Mouse (Mus musculus): ENCODE data around the gene Frmd5.
A peak's percentile ranks its signal among the peaks of the same experiment; 100 is the strongest.

The Frmd5 gene

DNA sequence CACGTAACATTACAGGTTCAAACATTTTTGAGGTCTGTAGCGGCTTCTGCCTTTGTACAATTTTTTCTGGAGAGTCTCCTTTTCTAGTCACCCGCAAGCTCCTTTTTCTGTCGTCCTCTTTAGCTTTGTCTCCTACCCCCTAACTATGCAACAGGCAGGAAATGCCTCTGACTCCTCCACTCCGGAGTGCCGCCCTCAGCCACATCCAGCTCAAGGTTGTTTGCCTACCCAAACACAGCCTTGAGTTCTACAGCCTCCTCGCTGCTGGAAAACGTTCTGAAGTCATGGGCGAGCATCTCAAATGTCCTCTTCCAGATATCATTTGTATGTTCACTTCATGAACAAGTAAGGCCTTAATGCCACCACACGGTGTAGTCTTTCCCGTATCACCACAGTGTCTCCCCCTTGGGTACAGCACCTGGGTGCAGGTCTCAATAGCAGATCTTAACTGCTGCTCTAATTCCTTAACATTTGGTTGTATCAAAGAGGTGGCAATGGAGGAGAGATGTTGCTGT is 45.5 kb downstream of the Frmd5 start:
- no peak for DNase-seq

DNA sequence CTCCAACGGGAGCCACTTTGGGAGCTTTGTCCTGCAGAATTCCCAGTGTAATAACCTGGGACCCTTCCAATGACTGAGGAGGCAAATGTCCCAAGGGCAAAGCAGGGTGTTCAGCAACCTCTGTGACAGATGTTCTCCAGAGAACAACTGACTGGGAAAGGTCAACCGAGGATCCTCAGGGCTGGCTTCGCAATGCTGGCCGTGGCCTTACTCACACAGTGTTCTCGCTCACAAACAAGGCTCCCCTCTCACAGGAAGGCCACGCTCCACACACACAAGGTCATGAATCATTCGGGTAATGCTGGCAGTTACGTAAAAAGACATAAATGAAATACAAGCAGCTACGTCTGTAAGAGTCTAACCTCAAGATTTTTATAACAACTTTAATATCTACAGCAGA is 46.2 kb downstream of the Frmd5 start:
- no peak for DNase-seq

DNA sequence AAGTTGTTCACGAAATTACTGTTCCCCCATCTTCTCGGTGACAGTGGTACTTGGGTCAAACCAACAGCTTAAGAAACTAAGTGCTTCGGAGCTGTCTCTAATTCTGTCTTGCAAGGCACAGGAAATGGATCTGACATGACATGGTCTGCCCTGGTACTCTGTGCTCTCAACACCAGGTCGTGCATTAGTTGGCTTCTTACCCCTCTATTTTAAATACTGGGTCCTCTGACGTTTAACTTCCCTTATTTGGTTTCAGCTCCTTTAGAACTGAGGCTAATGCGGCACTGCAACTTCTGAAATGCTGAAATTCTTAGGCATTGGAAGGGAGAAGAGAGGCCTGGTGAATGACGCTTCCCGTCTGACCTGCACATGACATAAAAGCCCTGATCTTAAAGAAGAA is 48.6 kb downstream of the Frmd5 start:
- no peak for DNase-seq

DNA sequence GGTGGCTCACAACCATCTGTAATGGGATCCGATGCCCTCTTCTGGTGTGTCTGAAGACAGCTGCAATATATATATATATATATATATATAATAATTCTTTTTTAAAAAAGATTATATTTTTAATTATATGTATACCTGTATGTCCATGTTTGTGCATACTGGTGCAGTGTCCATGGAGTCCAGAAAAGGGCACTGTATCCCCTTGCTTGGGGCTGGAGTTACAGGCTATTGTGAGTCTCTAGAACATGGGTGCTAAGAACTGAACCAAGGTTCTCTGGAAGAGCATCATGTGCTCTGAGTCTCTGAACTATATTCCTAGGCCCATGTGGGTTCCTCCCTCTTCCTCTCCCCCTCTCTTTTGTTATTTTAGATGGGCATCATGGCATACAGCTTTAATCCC is 50.6 kb downstream of the Frmd5 start:
- DNase-seq, result no peak

DNA sequence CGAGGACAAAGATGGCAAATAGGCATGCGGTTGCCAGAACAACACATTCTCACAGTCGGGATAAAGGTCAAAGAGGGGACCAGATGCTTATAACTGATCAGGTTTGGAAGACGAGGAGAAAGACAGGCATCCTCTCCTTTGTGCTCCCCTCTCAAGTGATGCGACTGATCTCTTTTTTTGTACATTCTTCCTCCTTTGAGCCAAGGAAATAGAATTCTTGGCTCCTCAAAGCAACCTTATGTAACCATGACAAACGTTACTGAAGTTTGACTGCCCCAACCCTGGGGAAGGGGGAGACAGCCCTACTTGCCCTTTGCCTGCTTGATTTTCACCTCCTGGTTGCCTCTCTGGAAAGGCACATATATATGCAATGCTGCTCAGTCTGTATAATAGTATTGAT is 51.8 kb downstream of the Frmd5 start:
- peak; percentile 12 for DNase-seq

DNA sequence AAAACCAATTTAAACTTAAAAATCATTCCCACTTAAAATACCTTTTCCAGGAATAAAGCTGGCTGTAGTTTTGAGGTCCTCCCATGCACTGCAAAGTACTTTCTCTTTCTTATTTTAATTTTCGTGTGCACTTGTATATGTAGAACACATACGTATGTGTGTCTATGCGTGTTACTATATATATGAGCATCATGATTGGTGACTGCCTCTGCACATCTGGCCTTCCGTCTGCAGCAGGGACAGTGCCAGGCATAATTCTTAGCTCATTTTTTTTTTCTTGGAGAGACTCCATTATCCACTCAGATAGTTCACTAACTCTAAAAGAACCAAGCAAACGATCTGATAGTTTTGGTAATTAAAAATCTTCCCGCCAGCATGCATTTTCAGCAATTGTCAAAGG is 56.8 kb downstream of the Frmd5 start:
- DNase-seq, result no peak

DNA sequence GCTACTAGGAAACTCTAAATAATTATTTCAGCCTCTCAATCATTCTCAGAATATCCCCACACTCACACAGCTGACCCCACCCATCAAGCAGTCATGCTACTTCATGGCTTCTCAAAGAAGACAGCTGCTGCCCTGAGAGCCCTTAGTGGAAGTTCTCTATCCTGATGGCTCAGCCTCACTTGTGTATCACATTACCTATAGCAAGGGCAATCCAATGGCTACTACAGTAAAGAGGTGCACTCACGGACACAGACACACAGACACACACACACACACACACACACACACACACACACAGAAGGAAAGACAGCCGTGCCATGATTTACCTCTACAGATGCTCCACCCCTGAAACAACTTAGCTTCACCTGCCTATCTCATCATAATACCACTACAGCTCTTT is 65.7 kb downstream of the Frmd5 start:
- DNase-seq, result no peak

DNA sequence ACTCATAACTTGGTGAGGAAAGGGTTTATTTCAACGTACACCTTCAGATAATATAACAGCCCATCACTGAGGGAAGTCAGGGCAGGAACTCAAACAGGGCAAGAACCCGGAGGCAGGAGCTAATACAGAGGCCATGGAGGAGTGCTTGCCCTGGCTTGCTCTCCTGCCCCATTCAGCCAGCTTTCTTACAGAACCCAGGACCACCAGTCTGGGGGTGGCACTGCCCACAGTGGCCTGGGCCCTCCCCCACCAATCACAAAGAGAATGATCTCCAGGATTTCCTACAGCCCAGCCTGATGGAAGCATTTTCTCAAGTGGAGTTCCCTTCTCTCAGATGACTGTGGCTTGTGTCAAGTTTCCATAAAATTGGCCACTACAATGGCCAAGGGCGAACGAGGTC is 67.5 kb downstream of the Frmd5 start:
- no peak for DNase-seq

DNA sequence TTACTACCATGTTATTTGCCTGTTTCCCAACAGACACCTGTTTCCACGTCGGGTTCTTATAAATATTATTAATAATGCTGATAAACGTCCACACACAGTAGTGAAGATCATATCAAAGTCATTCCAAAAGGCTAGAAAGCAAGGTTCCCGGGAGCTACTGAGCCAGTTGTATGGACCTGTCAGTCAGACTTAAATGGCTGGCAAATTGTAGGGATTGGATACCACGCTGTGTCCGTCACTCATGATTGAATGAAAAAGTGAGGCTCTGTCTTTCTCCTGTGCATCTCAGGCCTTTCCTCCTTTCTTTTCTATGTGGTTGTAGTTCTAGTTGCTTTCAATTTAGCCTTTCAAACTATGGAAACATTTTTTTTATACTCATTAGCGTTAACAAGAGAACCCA is 73.5 kb downstream of the Frmd5 start:
- DNase-seq, result no peak

DNA sequence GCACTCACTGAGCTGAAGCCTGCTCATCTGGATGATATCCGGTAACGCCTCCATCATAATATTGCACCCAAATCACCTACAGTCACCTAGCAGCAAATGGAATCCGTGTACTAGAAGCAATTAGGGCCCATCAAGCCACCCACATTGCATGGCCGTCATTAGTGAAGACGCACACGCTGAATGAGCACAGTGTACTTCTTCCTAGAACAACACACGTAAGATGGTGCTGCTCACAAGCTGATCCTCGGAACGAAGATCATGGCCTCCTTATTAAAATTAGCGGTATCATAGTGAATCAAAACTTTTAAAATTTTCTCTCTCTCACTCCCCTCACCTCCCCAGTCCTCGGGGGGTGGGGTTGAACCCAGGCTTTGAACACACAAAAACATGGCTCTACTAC is 76.4 kb downstream of the Frmd5 start:
- DNase-seq, result no peak

DNA sequence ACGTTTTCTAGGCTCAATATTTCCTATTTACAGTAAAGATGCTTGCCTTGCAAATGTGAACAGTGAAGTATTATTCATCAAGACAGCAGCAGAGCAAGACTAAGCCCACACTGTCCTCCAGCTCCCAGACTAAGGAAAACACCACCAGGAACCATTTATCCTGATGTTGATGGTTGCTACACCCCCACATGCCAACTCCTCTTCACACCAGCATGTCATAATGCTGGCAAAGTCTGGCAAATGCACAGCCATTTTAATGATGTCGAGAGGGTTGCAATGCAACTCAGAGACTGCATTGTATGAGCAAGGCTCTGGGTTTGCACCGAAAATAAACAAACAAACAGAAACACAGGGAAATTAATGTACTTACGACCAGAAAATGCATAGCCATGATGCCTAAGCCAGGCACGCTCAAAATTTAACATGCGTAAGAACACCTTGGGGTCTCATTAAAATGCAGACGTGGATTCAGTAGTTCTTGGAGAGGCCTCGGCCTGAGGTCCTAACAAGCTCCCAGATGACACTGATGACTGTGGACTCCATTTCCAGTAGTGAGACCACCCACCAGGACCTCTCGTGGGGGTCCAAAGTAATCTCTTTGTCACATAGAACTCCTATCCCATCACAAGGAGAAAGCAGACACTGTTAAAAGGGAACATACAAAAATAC is 77.8 kb downstream of the Frmd5 start:
- no peak for DNase-seq

DNA sequence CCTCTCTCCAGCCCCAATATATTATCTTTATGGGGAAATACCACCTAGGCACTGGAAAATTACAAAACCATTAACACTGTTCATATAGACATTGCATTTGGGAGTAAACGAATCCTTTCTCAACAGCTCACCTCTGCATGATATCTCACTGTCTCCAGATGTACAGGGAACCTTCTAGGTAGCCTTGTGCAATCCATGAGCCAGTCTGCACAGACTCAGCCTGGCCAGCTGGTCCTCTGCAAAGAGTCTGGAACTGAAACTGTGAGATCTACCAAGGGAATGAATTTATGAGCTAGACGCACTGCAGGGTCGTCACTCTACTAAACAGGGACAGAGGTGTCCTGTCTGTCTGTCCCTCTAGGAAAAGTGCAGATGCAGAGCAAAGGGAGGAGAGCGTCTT is 82.0 kb downstream of the Frmd5 start:
- no peak for DNase-seq

DNA sequence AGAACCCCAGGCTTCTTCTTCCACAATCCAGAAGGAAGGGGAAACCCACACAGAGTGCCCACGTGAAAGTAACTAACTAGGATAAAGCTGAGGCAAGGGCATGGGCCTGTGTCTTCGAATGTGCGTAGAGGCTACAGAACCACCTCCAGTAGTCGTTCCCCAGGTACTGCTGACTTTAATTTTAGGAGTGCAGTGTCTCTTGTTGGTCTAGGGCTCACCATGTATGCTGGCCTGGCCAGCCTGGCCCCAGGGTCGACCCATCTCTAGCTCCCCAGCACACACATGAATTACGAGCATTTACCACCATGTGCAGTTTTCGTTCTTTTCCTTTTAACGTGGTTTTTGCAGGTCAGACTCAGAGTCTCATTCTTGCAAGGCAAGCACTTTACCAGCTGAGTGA is 83.1 kb downstream of the Frmd5 start:
- DNase-seq, result no peak

DNA sequence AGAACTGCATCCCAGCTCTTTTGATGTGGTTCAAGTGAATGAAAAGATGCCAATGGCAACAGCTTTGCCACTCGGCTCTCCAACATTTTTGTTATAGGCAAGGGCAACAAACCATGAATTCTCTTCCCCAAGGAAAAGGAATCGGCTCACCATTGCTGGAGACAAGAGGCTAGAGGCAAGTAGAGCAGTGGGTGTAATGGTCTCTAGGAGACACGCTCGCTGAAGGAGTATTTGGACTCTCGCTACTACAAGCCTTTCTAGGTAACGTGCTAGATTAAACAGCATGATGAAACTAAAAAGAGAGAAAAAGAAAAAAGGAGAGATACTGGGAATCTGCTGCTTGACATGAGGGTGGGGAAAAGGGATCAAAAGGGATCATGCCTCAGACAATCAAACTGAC is 87.9 kb downstream of the Frmd5 start:
- no peak for DNase-seq

DNA sequence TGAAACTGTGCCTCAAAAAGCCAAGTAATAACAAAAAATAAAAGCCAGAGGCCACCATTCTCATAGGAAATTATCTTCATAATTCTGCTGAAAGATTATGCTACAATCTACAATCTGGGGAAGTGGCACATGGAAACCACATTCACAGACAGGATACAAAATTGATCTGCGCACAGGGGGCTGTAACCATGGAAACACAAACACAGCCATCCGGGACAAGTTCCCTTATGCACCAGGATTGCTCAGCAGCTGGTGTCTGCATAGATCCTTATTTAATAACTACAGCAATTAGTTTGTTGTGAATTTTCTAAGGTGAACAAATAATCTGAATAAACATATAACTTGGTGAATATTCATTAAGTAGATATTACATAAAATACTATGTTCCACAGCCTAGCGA is 89.8 kb downstream of the Frmd5 start:
- DNase-seq, result no peak

DNA sequence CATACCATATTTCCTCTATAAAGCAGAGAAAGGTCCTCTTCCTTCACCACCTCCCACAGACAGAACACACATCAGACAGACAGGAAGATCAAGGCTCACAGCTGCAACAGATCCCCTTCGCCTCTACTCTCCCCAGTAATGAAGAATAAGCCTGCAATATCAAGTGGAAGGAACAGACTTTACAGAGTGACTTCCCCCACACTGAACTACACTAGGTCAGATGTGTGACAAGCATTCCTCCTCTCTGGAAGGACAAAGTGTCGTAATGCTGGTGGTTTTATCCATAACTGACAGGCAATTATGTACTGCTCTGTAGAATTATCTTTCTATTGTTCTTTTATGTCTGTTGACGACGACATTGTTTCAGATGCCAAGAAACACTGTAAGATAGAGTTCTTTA is 93.3 kb downstream of the Frmd5 start:
- no peak for DNase-seq

DNA sequence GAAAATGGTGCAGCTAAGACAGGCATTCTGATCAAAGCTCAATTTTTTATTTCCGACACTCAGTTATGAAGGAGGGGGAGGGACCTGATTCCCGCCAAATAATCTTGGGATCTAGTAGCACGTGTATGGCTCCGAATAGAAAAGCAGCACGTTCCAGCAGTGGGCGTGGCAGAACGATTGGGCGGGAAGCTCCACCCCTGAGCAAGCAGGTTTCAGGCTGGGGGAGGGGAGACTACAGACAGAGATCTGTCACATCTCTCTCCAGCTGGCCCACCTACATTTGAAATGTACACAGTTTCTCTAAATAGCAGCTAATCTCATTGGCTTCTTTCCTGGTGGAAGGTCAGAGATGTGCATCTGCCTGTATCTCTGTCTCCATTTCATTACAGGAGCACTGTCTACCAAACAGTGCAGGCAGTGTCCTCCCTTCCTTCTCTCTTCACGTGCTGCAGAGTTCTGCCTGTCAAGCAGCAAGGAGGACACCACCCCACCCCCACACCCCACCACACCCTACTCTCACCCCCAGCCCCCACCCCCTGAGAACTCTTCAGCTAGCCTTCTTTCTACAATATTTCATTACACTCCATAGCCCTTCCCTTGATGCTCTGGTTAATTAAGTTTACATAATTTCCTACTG is 95.0 kb downstream of the Frmd5 start:
- peak; percentile 27 for DNase-seq

DNA sequence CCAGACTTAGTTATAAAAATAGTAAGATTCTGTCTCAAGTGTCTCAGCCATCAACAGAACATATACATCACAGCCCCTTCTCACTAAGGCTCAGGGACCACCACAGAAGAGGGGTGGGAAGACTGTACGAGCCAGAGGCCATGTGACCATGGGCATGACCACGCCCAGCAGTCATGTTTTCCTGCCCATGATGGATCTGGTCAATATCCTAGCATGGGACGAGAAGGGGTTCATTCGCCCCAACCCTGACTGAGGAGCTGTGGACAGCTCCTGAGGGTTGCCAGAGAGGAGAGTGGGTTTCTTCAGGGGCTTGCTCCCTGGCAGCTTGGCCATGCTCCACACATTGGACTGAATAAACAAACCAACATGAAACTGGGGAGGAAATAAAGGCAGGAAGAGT is 97.8 kb downstream of the Frmd5 start:
- DNase-seq, result no peak

DNA sequence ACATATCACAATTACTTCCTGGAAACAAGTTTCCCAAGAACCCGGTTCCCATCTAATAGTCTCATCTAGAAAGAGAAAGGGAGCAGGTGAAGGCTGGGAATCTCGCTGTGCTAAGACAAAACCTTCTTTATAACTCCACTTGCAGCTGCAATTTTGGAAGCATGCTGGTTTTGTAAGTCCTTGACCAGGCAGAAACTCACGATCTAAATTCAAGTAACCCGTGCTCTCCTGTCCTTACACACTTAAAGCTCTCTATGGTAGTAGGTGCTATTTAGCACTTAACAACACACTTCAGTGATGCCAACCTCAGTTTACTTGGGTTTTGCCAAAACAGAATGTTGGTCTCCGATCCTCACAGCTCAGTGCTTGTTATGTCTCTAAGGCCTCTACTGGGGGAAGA is 99.4 kb downstream of the Frmd5 start:
- no peak for DNase-seq

DNA sequence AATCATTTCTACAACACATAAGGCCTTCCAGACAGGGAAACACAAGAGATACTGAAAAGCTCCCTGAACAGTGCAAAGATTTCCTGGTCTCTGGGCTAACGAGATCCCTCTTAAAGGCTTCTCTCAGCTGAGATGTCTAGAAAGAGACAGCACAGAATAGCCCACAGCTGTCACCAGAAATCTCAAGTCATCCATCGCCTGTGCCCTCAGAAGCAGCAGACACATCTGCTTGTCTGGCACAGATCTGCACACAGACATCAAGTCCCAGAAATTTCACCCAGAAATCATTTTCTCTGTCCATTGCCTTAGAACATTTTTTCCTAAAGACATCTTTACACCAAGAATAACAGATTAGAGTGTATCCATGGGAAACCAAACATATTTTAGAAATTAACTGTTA is 101.1 kb downstream of the Frmd5 start:
- no peak for DNase-seq

DNA sequence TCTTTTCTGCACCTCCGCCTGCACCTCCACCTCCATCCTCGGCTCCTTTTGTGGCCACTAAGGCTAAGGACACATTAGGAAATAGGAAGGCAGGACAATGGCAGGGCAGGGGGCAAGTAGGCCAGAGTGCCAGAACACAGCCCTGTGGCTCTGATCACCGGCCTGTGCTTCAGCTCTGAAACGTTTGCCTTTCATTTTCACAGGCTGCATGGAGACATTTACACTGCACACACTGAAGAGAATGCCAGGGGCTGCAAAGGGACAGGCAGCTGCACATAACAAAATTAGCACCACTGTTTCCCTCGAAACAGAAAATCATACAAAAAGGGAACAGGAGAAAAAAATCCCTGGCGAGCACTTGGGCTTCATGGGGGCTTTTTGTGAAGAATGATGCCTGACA is 107.6 kb downstream of the Frmd5 start:
- no peak for DNase-seq

DNA sequence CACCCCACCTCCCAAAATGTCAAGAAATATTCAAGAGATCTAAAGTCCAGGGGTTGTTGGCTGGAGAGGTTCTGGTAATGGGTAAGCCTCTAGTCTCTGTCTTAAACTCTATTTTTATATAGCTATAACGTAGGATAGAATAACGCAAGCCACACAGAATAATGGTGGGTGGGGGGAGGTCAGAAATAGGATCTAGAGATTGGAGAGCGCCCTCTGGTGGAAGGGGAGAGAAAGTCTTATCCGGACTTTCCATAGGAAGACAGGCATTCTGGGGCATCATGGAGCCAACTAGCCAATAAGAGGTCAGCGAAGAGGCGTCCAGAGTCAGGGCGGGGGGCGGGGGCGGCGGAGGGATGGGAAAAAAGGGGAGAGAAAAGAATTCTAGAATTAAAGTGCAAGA is 111.5 kb downstream of the Frmd5 start:
- no peak for DNase-seq

DNA sequence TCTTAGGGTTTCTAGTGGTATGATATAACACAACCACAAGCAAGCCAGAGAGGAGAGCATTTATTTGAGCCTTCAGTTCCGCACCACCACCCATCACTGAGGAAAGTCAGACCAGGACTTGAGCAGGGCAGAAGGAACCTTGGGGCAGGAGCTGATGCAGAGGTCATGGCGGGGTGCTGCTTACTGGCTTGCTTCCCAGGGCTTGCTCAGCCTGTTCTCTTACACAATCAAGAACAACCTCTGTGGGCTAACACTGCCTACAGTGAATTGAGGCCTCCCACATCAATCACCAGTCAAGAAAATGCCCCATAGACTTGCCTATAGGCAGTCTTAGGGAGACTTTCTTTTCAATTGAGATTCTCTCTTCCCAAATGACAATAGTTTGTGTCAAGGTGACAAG is 118.8 kb downstream of the Frmd5 start:
- DNase-seq, result no peak

DNA sequence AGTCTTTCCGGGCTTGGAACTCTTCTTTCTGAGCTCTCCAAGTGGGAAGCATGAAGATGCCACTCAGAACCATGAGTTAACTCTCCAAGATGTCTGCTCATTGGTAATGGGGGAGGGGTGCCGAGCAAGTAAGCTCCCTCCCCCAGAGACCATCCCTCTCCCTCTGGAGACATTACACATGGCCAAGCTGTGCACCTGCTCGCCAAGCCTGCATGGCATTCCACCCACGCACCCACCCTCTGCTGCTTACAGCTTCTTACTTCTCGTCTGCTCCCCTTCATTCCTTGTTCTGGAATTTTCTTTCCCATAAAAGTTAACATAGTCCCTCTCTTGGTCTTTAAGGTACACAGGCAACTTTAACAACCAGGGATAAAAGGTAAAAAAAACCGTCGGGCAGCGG is 123.3 kb downstream of the Frmd5 start:
- DNase-seq, result no peak

DNA sequence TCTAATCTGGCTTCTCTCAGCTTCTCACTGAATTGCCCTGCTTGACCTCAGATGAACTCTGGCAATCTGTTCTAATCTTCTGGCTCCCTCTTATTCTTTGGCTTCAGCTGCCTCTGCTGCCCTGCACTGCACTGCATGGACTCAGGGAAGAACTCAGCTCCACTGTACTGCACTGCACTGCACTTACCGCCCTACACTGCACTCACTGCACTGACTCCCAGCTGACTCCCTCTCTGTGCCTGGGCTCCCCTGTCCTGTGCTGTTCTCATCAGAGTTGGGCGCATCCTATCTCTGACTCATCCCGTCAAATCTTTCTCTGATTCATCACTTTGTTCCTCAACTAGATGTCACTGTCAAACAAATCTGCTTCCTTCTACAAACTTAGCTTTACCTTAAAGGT is 124.5 kb downstream of the Frmd5 start:
- DNase-seq, result no peak

All from embryo, embryonic 11 days (tissue).